Mouse (Mus musculus) testis, adult 2 months (tissue): ENCODE data around the gene Pts. TPM values are rescaled to one million over a fixed set of nuclear protein-coding genes. Genes with fewer than 3 reads are reported as not detected.

ENCODE experiments used
- H3K27ac ChIP-seq: fragments of 200-500 bp; 2 replicates; pipeline ENCODE4 v1.5.1; 2012; ENCODE audit warnings: low read depth, low read length; ENCODE audit not compliant: control insufficient read depth, insufficient read depth
- H3K27me3 ChIP-seq: fragments of 200-500 bp; 2 replicates; pipeline ENCODE4 v1.6.1; 2012; ENCODE audit warnings: mild to moderate bottlenecking, low read length, moderate library complexity; ENCODE audit not compliant: control insufficient read depth, insufficient read depth
- H3K36me3 ChIP-seq: fragments of 200-500 bp; 2 replicates; pipeline ENCODE4 v1.6.1; 2012; ENCODE audit warnings: mild to moderate bottlenecking, low read length; ENCODE audit not compliant: control insufficient read depth, insufficient read depth
- H3K4me1 ChIP-seq: fragments of 200-500 bp; 2 replicates; pipeline ENCODE4 v1.6.1; 2012; ENCODE audit warnings: low read length; ENCODE audit not compliant: control insufficient read depth, insufficient read depth
- H3K4me3 ChIP-seq: fragments of 200-500 bp; 2 replicates; pipeline ENCODE4 v1.5.1; 2012; ENCODE audit warnings: low read depth, mild to moderate bottlenecking, low read length, moderate library complexity, mixed read lengths; ENCODE audit not compliant: control insufficient read depth
- CTCF ChIP-seq: fragments of 200-500 bp; IDR thresholded peaks from 2 replicates; pipeline ENCODE4 v1.5.1; 2012; ENCODE audit warnings: low read depth, mild to moderate bottlenecking, inconsistent platforms, low read length, moderate library complexity; ENCODE audit not compliant: control insufficient read depth, insufficient read depth, insufficient replicate concordance
- POLR2A ChIP-seq: fragments of 200-500 bp; IDR thresholded peaks from 2 replicates; pipeline ENCODE4 v1.6.1; 2012; ENCODE audit warnings: low read depth, mild to moderate bottlenecking, inconsistent platforms, low read length, moderate library complexity; ENCODE audit not compliant: control insufficient read depth
- polyA plus RNA-seq: library from polyadenylated mRNA; depleted of rRNA; stranded (reverse); fragments of >200 nt; gene quantifications from 2 replicates; pipeline ENCODE4 v1.2.3, GENCODE M21; 2012; rRNA removed

The Pts gene
- polyA plus RNA-seq: 9.9 and 10.7 TPM in 2 replicates

GRCm38 (mm10) chr9:50528293-50528892, at the start of gene Pts:
Pts (minus strand) TSS chr9:50528724.
- TF ChIP-seq POLR2A (peak; percentile 92), CTCF (peak; percentile 93)
- Histone ChIP-seq H3K4me1 (peaks cover 6% of the 10 kb centered on the region), H3K27me3 (no peaks in the 10 kb centered on the region), H3K27ac (peak within 1 kb of the TSS; percentile 94), H3K36me3 (no peaks in the 10 kb centered on the region), H3K4me3 (peak within 1 kb of the TSS; percentile 97)

GRCm38 (mm10) chr9:50569599-50570525, 41.3 kb upstream of the Pts start:
- Histone ChIP-seq H3K36me3 (no peaks in the 10 kb centered on the region), H3K4me3 (no peak overlapping the region), H3K27ac (no peak overlapping the region), H3K4me1 (no peaks in the 10 kb centered on the region), H3K27me3 (no peaks in the 10 kb centered on the region)
- TF ChIP-seq CTCF (no peak), POLR2A (no peak)

GRCm38 (mm10) chr9:50567881-50568280, 39.4 kb upstream of the Pts start:
- Histone ChIP-seq H3K36me3 (no peaks in the 10 kb centered on the region), H3K4me3 (no peak overlapping the region), H3K27ac (no peak overlapping the region), H3K27me3 (no peaks in the 10 kb centered on the region), H3K4me1 (no peaks in the 10 kb centered on the region)
- TF ChIP-seq POLR2A: no peak
- TF ChIP-seq CTCF: no peak

- no peaks in the 10 kb centered on the region for H3K4me1 ChIP-seq
- no peaks in the 10 kb centered on the region for H3K36me3 ChIP-seq
- H3K27ac ChIP-seq: no peak overlapping the region
- no peak for TF ChIP-seq POLR2A
- TF ChIP-seq CTCF: no peak
- H3K27me3 ChIP-seq: no peaks in the 10 kb centered on the region
- no peak overlapping the region for H3K4me3 ChIP-seq
These were observed 38.8 kb upstream of the Pts start for GRCm38 (mm10) chr9:50567372-50567771.

GRCm38 (mm10) chr9:50565940-50566339, 37.4 kb upstream of the Pts start:
- no peak for TF ChIP-seq POLR2A
- TF ChIP-seq CTCF: no peak

GRCm38 (mm10) chr9:50565173-50565572, 36.6 kb upstream of the Pts start:
- no peaks in the 10 kb centered on the region for H3K27me3 ChIP-seq
- H3K4me3 ChIP-seq: no peak overlapping the region
- H3K4me1 ChIP-seq: no peaks in the 10 kb centered on the region
- no peak for TF ChIP-seq CTCF
- no peak for TF ChIP-seq POLR2A
- no peaks in the 10 kb centered on the region for H3K36me3 ChIP-seq
- no peak overlapping the region for H3K27ac ChIP-seq

More at GRCm38 (mm10) chr9:50565940-50566339, 37.4 kb upstream of the Pts start:
- H3K4me3 ChIP-seq: no peak overlapping the region
- no peaks in the 10 kb centered on the region for H3K27me3 ChIP-seq
- H3K36me3 ChIP-seq: no peaks in the 10 kb centered on the region
- no peaks in the 10 kb centered on the region for H3K4me1 ChIP-seq
- H3K27ac ChIP-seq: no peak overlapping the region

GRCm38 (mm10) chr9:50561918-50562360, 33.4 kb upstream of the Pts start:
- TF ChIP-seq POLR2A: no peak
- TF ChIP-seq CTCF: no peak
- H3K4me1 ChIP-seq: no peaks in the 10 kb centered on the region
- no peak overlapping the region for H3K4me3 ChIP-seq
- H3K27me3 ChIP-seq: no peaks in the 10 kb centered on the region
- H3K27ac ChIP-seq: no peak overlapping the region
- no peaks in the 10 kb centered on the region for H3K36me3 ChIP-seq
